Mouse (Mus musculus) lung, embryonic 14.5 days (tissue): ENCODE results near the gene Rint1. TPM values are rescaled to one million over a fixed set of nuclear protein-coding genes. Genes with fewer than 3 reads are reported as not detected.

ENCODE experiments used
- ATAC-seq: fragments of 200-750 bp; cut with Nextera tagmentation; 2 replicates; pipeline ENCODE4 v1.8.0; 2017; ENCODE audit warnings: mild to moderate bottlenecking, moderate TSS enrichment, moderate library complexity; ENCODE audit not compliant: insufficient read depth
- DNase-seq: peaks from one replicate; pipeline ENCODE4 v3.0.0-alpha.2; 2015
- H3K27ac ChIP-seq: fragments of 300-500 bp; sonication (generic); 2 replicates; pipeline ENCODE4 v1.5.1; 2014; ENCODE audit warnings: low read depth, mild to moderate bottlenecking, moderate library complexity
- H3K27me3 ChIP-seq: fragments of 300-500 bp; sonication (generic); 2 replicates; pipeline ENCODE4 v1.6.1; 2014; ENCODE audit warnings: low read length, control low read depth; ENCODE audit not compliant: insufficient read depth
- H3K36me3 ChIP-seq: fragments of 300-500 bp; sonication (generic); 2 replicates; pipeline ENCODE4 v1.6.1; 2014; ENCODE audit warnings: control low read depth; ENCODE audit not compliant: insufficient read depth
- H3K4me1 ChIP-seq: fragments of 300-500 bp; sonication (generic); 2 replicates; pipeline ENCODE4 v1.6.1; 2014; ENCODE audit warnings: antibody characterized with exemption, control low read depth; ENCODE audit not compliant: insufficient read depth
- H3K4me2 ChIP-seq: fragments of 300-500 bp; sonication (generic); 2 replicates; pipeline ENCODE4 v1.6.1; 2014; ENCODE audit warnings: mild to moderate bottlenecking
- H3K4me3 ChIP-seq: fragments of 300-500 bp; sonication (generic); 2 replicates; pipeline ENCODE4 v1.5.1; 2014; ENCODE audit warnings: low read depth, low read length
- H3K9ac ChIP-seq: fragments of 300-500 bp; sonication (generic); 2 replicates; pipeline ENCODE4 v1.6.1; 2014
- H3K9me3 ChIP-seq: fragments of 300-500 bp; sonication (generic); 2 replicates; pipeline ENCODE4 v1.6.1; 2016; ENCODE audit warnings: low read depth, low read length, control low read depth
- CTCF ChIP-seq: IDR thresholded peaks from 2 replicates; pipeline ENCODE4 v1.5.1; 2016; ENCODE audit warnings: antibody characterized with exemption, low read depth
- WGBS: fragments of 180-500 bp; shearing (Covaris S2); extraction: QIAGEN DNeasy Blood & Tissue Kit; methylation state at CpG from one replicate; pipeline ENCODE4 v1.1.7; 2014; 5-methylcytosine and 5-hydroxymethylcytosine counted together
- polyA plus RNA-seq: library from polyadenylated mRNA; unstranded; fragments of >200 nt; fragmentation: Nextera tagmentation; extraction: Ambion mirVana; gene quantifications from 2 replicates; pipeline ENCODE4 v1.2.1, GENCODE M21; 2014

Gene Rint1
- polyA plus RNA-seq, 1 experiment from 2014 or later, result 28.1 TPM

- no peak for DNase-seq
- TF ChIP-seq CTCF, result no peak
- no peaks in the 10 kb centered on the region for H3K27me3 ChIP-seq
- no peak overlapping the region for H3K4me2 ChIP-seq
- H3K9ac ChIP-seq, result no peak overlapping the region
- H3K4me1 ChIP-seq, result 0 out of 2 replicates have a peak, but pooled peaks cover 2% of the 10 kb centered on the region
- H3K36me3 ChIP-seq, result peaks cover 72% of the 10 kb centered on the region
- no peaks in the 10 kb centered on the region for H3K9me3 ChIP-seq
- H3K4me3 ChIP-seq, result no peak overlapping the region
- no peak overlapping the region for H3K27ac ChIP-seq
- no peak for ATAC-seq
Observed at GRCm38 (mm10) chr5:23857189-23857588, 69.7 kb downstream of the Rint1 start.

- no peak overlapping the region for H3K4me2 ChIP-seq
- no peaks in the 10 kb centered on the region for H3K9me3 ChIP-seq
- no peak overlapping the region for H3K9ac ChIP-seq
- 86% methylated on average over 3 of the region's 3 CpGs for WGBS
- H3K27ac ChIP-seq, result no peak overlapping the region
- H3K4me3 ChIP-seq, result no peak overlapping the region
- H3K4me1 ChIP-seq, result 0 out of 2 replicates have a peak, but pooled peaks cover 2% of the 10 kb centered on the region
- DNase-seq (no peak), ATAC-seq (no peak)
- H3K27me3 ChIP-seq, result no peaks in the 10 kb centered on the region
- TF ChIP-seq CTCF, result no peak
- H3K36me3 ChIP-seq, result peaks cover 63% of the 10 kb centered on the region
Observed at GRCm38 (mm10) chr5:23858001-23858400, 70.5 kb downstream of the Rint1 start.

- peak; percentile 59 for TF ChIP-seq CTCF
Observed at GRCm38 (mm10) chr5:23858643-23859042, 71.1 kb downstream of the Rint1 start.

GRCm38 (mm10) chr5:23859087-23859718 lies 71.7 kb downstream of the Rint1 start:
- no peaks in the 10 kb centered on the region for H3K27me3 ChIP-seq
- H3K4me1 ChIP-seq, result 0 out of 2 replicates have a peak, but pooled peaks cover 2% of the 10 kb centered on the region
- no peak overlapping the region for H3K27ac ChIP-seq
- no peaks in the 10 kb centered on the region for H3K9me3 ChIP-seq
- WGBS, result 81% methylated on average over 1 of the region's 1 CpGs
- DNase-seq (peak; percentile 4), ATAC-seq (no peak)
- H3K36me3 ChIP-seq, result peaks cover 51% of the 10 kb centered on the region
- no peak overlapping the region for H3K4me3 ChIP-seq
- TF ChIP-seq CTCF, result no peak
- no peak overlapping the region for H3K4me2 ChIP-seq
- no peak overlapping the region for H3K9ac ChIP-seq

More at GRCm38 (mm10) chr5:23858643-23859042, 71.1 kb downstream of the Rint1 start:
- no peak overlapping the region for H3K4me2 ChIP-seq
- 82% methylated on average over 7 of the region's 7 CpGs for WGBS
- no peaks in the 10 kb centered on the region for H3K27me3 ChIP-seq
- H3K9ac ChIP-seq, result no peak overlapping the region
- H3K27ac ChIP-seq, result no peak overlapping the region
- H3K4me1 ChIP-seq, result 0 out of 2 replicates have a peak, but pooled peaks cover 2% of the 10 kb centered on the region
- H3K4me3 ChIP-seq, result no peak overlapping the region
- H3K36me3 ChIP-seq, result peaks cover 57% of the 10 kb centered on the region
- no peaks in the 10 kb centered on the region for H3K9me3 ChIP-seq
- ATAC-seq (no peak), DNase-seq (peak; percentile 8)

GRCm38 (mm10) chr5:23859896-23860295 lies 72.4 kb downstream of the Rint1 start:
- WGBS, result 86% methylated on average over 5 of the region's 5 CpGs
- no peak overlapping the region for H3K4me3 ChIP-seq
- peaks cover 44% of the 10 kb centered on the region for H3K36me3 ChIP-seq
- no peaks in the 10 kb centered on the region for H3K9me3 ChIP-seq
- no peak overlapping the region for H3K9ac ChIP-seq
- no peak for DNase-seq
- H3K4me2 ChIP-seq, result no peak overlapping the region
- no peaks in the 10 kb centered on the region for H3K27me3 ChIP-seq
- ATAC-seq, result no peak
- no peak overlapping the region for H3K27ac ChIP-seq
- H3K4me1 ChIP-seq, result 0 out of 2 replicates have a peak, but pooled peaks cover 2% of the 10 kb centered on the region
- TF ChIP-seq CTCF, result no peak

GRCm38 (mm10) chr5:23861721-23862120 lies 74.2 kb downstream of the Rint1 start:
- H3K4me1 ChIP-seq, result 0 out of 2 replicates have a peak, but pooled peaks cover 2% of the 10 kb centered on the region

GRCm38 (mm10) chr5:23862291-23862690 lies 74.8 kb downstream of the Rint1 start:
- 39% methylated on average over 5 of the region's 5 CpGs for WGBS
- Histone ChIP-seq H3K9me3 (no peaks in the 10 kb centered on the region), H3K4me3 (no peak overlapping the region), H3K9ac (no peak overlapping the region), H3K27me3 (no peaks in the 10 kb centered on the region), H3K4me2 (no peak overlapping the region), H3K27ac (no peak overlapping the region), H3K4me1 (0 out of 2 replicates have a peak, but pooled peaks cover 2% of the 10 kb centered on the region), H3K36me3 (peaks cover 21% of the 10 kb centered on the region)
- DNase-seq (peak; percentile 94), ATAC-seq (peak; percentile 76; the same call in 1 of the 2 replicates)
- TF ChIP-seq CTCF, result no peak

More at GRCm38 (mm10) chr5:23861721-23862120, 74.2 kb downstream of the Rint1 start:
- 83% methylated on average over 9 of the region's 9 CpGs for WGBS
- no peak for TF ChIP-seq CTCF
- Histone ChIP-seq H3K36me3 (peaks cover 26% of the 10 kb centered on the region), H3K27me3 (no peaks in the 10 kb centered on the region), H3K4me3 (no peak overlapping the region), H3K4me2 (no peak overlapping the region), H3K9me3 (no peaks in the 10 kb centered on the region), H3K27ac (no peak overlapping the region), H3K9ac (no peak overlapping the region)
- DNase-seq (no peak), ATAC-seq (no peak)
